Mouse (Mus musculus): Measurements from ENCODE around the gene Ntrk2.
"Not testable (repeated sequence)": the region's sequence is repeated elsewhere in the genome, so short reads cannot be mapped to it uniquely, and the experiment has no call there.

The Ntrk2 gene

DNA sequence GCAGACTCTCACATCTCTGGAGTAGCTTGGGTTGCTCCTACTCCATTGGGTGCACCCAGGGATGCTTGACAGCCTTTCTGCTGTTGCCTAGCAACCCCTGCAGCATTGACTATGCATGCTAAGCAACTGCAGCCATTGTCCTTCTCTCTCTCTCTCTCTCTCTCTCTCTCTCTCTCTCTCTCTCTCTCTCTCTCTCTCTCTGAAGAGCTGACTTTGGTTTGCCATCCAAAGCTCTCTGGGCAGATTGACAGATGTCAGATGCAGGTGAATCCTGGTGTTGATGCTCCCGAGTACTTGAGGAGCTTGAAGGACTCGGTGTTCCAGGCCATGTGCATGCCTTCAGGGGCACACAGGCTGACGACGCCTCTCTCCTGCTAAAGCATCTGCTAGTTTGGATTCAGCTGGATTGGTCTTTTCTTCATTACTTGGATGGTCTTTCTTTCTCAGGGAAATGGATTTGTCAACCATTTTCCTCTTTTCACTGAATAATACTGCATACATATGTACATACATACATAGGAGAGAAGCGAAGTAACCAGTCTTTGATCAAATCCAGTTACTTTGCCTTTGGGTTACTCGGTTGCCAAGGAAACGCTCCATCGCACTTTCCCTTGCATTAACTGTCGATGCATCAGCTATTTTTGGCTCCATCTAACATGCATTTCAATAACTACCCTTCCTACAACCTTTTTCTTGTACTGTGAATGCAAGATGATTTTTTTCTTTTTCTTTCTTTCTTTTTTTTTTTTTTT lies 234.8 kb downstream of the Ntrk2 start:
- no peak for DNase-seq (ENCODE audit: low spot score)

DNA sequence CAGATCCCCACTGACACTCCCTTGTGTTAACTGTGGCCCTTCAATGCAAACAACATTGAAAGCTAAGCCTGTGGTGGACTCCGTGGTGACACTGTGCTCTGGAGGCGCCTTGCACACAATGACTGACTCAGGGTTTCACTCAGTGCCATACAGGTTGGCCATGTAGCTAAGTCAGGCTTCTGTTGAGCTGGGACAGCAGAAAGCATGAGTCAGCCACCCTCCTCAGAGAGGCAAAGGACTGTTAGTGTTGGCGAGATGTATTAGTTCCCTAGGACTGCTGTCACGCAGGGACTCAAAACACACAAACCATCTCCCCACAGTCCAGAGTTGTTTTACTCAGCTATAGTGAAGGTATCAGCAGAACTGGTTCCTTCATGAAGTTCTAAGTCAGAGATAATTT lies 245.8 kb downstream of the Ntrk2 start:
- DNase-seq (ENCODE audit: low spot score) = no peak

DNA sequence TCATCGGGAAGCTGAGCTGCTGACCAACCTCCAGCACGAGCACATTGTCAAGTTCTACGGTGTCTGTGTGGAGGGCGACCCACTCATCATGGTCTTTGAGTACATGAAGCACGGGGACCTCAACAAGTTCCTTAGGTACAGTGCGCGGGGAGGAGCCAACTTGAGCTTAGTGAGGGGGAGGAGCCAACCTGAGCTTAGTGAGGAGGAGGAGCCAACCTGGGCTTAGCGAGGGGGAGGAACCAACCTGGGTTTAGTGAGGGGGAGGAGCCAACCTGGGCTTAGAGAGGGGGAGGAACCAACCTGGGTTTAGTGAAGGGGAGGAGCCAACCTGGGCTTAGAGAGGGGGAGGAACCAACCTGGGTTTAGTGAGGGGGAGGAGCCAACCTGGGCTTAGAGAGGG lies 248.0 kb downstream of the Ntrk2 start:
- DNase-seq (ENCODE audit: low spot score) = not testable (repeated sequence)

DNA sequence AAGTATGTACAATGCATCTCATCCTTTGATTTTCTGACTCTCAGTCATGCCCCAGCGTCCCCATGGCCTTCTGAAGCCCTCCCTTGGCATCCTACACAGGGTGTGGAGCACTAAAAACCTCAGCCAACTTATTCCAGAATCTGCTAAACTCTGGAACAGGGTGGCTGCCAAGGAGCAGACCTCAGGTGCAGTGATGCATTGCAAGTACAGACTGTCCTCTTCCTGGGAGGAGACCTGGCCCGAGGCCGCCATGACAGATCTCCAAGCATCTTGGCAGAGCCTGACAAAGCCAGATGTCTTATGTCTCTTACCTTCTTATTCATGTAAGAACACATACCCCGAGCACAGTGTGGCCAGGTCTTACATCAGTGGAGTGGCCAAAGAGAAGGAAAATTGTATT lies 250.5 kb downstream of the Ntrk2 start:
- no peak for DNase-seq (ENCODE audit: low spot score)

DNA sequence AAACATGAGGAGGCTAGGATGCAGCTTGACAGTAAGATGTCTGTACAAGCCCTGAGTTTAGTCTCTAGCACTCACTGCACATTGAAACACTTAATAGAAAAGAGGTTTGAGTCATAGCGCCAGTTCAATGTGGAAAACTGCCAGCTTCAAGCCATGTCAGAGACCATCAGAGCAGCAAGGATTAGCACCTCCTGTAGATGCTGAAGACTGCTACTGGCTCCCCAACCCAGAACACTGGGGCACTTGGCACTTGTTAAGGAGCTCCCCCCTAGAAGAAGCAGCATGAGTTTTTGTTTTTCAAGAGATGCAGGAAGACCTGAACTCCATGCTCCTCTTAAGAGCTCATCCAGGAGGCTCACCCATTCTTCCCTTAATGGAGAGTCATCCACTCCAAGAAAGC lies 251.5 kb downstream of the Ntrk2 start:
- DNase-seq (ENCODE audit: low spot score) = no peak

DNA sequence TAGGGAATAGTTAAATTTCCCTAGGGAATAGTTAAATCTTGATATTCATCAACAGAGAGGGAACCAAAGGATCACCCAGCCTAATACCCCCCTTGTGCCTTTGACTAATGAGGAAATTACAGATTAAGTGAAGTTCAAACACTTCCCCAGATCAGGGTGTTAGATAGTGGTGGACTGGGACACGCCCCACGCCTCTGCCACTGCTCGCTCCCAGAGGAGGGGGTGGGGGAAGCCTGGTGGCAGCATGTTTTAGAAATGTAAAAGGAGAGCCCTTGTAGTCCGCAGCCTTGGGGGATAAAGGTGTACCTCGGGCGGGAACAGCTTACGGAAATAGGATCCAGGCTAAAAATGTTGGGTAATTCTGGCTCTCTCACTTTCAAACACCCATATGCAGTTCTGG lies 252.7 kb downstream of the Ntrk2 start:
- DNase-seq (ENCODE audit: low spot score) = no peak

DNA sequence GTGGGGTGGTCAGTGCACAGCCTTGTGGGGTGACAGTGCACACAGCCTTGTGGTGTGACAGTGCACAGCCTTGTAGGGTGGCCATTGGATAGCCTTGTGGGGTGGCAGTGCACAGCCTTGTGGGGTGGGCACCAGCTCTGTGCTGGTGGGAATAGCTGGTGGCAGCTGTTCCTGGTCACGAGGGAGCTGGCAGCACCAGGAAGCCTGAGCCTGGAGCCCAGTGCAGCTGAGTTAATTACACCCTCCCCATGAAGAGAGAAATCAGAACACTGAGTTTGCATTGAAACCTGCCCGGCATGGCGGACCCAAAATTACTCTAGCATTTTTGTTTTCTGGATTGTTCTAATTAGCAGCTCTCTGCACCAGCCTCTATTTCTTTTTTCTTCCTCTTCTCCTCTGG lies 259.3 kb downstream of the Ntrk2 start:
- DNase-seq (ENCODE audit: low spot score) = no peak

DNA sequence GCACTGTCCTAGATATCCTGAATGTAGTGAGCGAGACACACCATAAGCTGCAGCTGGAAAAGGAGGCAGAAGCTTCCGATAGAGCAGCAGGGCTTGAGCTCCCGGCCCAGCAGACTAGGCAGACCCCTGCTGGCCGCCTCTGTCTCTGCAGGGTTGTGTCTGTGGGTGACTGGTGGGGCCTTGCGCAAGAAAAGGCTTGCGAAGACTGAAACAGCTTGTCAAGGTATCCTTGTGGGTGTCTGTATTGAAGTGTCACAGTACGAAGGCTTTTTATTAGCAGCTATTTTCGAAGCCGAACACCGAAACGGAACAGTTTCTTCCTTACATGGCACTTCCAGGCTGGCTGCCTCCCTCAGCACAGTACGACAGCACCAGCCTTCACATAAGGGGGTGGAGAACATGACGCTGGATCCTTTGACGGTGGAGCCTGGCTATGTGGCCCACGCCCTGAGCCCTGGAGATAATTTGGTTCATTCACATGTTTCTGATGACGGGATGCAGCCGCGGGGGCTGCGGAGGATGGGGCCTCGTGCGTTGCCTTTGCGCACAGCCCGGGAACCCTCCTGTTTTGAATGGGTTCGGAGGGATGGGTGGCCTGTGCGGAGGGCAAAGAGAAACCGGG lies 267.4 kb downstream of the Ntrk2 start:
- peak; percentile 23 for DNase-seq (ENCODE audit: low spot score)

DNA sequence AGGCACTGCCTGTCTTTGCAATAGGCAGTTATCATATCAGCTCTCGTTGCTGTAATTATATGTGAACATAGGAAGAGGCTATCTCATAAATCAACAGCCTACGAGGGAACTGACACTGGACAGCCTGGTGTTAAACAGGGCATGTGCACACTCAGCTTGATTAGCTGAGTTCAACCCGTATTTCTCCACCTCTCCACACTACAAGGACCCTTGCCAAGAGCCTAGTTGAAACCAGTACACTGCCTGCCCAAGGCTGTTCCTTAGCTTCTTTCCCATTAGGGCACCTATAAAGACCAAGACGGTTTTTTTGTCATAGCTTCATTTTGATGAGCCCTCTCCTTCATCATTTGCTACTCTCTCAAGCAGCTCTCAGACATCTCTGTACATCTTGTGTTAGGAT lies 270.1 kb downstream of the Ntrk2 start:
- no peak for DNase-seq (ENCODE audit: low spot score)

DNA sequence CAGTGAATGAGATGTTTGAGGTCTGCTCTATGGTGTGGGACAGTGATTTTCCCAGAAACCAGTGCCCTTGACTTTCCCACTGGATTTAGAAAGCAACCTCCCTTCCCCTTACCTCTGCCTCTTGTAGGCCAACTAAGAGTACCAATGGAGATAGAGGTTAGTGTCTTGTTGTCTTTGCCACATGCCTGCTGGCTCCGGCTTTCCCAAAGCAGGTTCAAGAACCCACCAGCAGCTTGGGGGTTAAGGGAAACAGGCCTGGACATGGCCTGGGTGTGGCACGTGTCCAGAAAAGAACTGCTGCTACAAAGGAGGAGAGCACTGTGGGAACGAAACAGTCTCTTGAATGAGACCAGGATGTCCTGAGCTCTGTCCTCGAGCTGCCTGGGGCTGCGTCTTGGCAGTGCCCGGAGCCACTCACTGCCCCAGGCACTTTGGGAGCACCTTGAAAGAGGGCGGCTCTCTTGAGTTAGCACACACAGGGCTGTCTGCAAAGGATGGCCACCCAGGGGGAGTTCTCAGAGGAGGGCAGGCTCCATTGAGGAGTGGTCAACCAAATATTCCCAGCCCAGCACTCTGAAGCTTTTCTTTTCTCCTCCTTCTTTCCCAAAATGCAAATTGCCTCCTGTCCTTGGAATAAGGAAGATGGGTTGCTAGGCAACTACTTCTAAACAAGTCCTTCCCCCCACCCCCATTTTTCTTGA lies 273.5 kb downstream of the Ntrk2 start:
- no peak for DNase-seq (ENCODE audit: low spot score)

DNA sequence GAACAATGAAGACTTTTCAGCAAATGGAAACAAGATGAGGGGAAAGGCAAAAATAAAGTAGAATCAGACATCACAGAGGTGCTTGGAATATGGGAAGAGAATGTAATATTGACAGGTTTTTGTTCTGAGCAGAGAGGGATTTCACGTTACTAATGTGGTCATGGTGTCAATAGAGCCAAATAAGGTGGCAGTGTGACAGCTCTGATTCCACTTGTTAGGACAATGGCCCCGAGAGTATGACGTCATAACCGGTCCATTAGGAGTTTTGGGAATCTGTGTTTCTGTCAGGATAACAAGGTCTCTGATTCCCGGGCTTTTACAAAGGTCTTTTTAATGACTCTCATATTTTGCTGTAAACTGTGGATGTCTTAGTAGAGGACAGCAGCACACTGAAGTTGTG lies 274.1 kb downstream of the Ntrk2 start:
- DNase-seq (ENCODE audit: low spot score) = no peak

DNA sequence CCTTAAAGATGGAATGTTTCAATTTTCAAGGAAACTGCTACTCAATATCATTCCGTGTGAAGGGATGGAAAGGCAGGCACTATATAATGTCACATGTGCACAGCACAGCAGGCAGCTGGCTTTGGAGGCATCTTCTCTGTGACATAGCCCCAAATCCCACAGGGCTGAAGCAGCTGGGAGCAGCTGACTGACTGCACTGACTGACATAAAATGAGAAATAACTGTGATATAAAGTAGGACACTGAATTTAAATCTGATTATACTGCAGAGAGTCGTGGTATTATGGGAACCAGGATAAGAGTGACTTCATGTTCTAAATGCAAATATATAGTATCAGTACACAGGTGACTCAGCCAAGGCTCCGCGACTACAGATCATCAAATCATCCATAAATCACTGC lies 282.6 kb downstream of the Ntrk2 start:
- no peak for DNase-seq (ENCODE audit: low spot score)

DNA sequence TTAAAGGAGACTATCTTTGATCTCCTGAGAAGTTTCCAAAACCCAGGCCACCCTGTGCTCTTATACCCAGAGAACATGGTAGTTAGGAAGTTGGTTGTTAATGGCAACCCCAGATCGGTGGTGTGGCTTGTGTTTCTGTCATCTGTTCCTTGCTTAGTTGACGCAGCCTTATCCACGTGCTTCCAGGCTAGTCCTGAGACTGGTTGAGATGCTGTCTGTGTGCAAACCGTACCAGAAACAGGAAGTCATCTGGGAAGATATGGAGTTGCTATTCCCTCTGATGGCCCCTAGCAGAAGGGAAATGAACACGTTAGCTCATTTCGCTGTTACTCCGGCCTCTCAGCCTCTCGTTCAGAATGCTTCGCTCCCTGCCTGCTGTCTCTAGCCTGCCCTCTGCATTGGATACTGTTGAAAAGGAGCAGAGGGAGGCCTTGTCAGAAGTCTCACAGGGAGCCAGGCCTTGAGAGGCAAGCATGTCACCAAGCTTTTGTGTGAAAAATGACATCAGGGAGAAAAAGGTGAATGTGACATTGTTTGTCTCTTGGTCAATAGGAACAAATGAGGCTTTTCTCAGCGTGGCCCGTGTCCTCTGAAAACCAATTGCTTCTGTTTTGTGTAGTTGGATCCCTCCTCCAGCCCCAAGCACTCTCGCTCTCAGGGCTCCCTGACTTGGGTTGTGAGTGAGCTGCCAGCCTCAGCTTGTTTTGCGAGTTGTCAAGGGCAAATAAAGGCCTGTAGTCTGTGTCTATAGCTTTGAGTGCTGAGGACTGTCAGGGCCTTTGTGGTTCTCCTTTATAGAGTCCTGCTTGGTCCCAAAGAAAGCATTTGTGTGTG lies 285.0 kb downstream of the Ntrk2 start:
- no peak for DNase-seq (ENCODE audit: low spot score)

DNA sequence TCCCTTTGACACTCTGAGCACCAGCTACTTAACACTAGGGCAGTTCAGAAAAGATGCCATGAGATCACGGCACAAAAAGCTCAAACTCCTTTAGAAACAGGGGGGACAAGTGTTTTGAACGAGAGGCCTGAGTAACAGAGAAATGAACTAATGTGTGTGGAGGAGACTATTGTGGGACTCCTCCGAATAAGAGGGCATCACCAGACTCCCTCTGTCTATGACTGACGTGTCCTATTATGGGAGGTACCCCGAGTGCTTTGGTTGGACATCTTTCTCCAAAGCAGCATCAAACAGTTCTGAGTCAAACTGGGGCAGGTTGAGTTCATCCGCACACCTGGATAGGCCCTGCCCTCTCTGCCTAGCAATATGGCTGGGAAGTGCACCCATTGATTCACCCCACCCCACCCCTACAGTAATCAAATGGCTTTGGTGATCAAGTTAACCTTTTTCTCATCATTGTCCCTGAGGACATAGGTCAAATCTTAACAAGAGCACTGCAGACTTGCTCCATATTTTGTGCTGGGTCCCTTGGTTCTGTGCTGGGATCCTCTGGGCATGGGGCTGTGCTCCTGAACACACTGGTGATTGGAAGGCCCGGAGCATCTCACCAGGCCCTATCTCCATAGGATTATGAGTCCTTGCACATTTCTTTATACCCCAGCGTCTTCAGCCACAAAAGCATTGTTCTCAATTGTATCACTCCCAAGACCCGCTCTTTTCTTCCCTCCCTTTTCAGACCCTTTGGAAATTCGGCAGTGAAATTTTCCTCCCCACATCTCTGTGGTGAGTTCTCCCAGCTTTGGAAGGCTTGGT lies 285.9 kb downstream of the Ntrk2 start:
- DNase-seq (ENCODE audit: low spot score) = no peak

DNA sequence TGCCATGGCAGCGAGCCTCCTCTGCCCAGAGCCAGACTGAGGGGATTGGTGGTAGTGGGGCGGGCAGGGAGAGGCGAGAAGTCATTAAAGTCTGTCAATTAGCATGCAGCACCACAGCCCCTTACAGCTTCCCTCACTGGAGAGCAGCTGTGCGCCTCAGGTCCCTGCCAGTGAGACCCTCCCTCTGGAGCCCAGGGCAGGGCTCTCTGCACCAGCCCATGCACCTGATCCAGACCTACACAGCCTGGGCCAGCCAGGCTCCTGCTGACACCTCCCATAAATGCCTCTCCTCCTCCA lies 286.4 kb downstream of the Ntrk2 start:
- no peak for DNase-seq (ENCODE audit: low spot score)

DNA sequence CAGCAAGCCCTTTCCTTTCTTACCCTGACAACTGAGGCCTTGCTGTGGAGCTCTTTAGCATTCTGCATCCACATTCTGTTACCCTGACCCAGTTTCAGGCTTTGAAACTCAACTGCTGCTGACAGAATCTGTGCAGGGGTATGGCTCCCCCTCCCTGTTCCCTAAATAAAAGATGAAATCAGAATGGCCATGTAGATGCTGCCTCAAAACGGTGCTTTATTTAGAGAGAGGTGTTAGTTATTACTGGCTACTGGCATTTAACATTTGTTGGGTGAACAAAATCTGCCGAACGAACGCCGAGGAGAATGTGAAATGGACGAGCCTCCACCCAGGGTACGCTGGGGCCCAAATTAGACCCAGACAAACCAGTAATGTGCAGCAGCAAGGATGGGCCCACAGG lies 288.4 kb downstream of the Ntrk2 start:
- no peak for DNase-seq (ENCODE audit: low spot score)

DNA sequence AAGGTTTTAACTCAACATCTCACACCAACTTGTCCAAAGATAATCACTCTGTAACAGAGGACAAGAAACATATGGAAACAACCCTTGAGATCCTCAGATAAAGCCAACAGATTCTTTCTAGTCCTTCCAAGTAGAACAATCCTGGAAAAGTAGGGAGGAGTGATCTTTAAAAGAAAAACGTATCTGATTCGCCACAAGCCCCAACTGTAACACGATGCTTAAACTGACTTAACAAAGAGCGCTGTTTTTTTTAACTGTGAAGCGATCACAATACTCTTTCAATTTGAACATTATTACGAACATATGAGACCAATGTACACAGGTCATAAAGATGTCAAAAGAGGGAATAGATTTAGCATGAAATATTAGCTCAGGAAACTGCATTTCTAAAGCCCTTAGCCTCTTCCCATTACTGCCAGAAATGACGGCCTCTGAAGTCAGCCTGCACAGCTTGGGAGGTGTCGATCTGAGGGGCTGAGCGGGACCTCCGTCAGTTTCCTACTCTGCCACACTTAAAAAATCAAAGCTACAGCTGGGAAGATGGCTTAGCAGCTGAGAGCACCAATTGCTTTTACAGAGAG lies 289.5 kb downstream of the Ntrk2 start:
- DNase-seq (ENCODE audit: low spot score) = no peak

DNA sequence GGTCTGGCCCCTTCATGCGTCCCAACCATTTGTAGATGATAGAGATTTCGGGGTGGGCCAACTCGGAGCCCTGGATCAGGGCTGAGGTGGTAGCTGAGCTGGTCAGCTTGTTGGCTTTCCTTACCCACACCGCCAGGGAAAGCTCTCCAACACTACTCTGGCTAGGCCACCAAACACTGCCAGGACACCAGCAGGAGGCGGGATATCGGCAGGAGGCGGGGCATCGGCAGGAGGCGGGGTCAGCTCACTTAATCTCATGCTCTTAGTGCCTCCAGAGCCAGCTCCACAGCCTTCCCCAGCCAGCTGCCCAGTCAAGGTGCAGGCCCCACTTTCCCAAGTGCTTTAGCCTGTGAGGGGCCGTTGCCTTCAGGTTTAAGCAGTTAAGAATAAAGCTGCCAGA lies 293.7 kb downstream of the Ntrk2 start:
- no peak for DNase-seq (ENCODE audit: low spot score)

DNA sequence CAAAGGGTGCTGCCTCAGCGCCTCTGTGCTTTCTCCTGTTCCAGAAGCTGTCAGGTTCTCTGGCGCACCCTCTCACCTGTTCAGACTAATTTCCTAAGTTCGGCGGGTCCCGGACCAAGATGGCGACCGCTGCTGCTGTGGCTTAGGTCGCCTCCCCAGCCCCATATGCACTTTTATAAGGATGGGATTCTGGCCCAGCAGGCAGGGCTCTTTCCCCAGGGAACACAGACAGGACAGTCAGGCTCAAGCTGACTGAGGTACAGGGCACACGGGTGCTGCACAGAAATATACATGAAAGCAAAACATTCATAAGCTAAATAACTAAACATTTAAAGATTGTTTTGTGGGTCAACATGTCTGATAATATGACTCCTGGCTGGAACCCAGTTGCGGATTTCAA lies 301.4 kb downstream of the Ntrk2 start:
- not testable (repeated sequence) for DNase-seq (ENCODE audit: low spot score)

DNA sequence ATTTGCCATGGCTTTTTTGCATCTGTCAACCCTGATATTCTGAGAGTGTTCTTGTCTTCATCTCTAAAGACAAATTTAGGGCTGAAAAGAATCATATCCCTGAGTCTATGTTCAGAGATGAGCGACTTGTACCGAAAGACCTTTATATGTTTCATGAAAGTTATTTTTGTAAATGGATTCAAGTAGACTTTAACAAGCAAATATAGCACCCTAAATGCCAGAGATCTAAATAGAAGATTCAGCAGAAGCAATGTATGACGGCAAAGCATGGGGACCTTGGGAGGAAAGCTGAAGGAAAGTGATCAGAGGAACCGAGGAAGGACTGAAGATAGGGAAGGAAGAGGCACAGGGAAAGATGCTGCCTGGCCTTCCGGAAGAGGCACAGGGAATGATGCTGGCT lies 303.7 kb downstream of the Ntrk2 start:
- no peak for DNase-seq (ENCODE audit: low spot score)

DNA sequence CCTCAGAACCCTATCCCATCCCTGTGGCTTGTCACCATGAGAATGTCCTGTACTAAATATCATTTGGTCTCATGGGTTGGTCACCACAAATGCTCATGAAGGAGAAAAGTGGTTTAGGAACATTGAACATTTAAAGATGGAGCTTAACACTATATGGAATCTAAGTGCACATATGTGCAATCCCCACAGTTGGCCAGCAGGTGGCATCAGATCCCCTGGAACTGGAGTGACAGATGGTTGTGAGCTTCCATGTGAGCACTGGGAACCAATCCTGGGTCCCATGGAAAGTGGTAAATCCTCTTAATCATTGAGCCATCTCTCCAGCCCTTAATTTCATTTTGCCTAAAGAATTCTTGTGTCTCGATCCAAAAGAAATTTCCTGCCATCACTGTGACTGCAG lies 308.3 kb downstream of the Ntrk2 start:
- DNase-seq (ENCODE audit: low spot score) = no peak

DNA sequence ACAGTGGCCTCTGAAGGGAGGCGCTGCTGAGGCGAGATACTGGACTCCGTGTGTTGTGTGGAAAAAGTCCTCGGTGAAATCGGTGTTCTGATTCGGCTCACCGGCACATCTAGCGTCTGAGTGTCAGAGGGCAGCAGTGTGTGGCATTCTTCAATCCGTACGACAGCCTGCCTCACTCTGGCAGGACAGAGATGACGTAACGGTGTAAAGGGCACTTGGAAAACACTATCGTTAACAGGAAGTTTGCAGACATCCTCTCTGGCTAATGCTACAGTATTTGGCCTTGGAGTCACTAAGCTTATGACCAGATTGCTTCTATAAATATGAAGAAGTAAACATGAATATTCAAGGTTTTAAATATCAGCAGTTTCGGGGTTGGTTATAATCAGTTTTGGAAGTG lies 309.2 kb downstream of the Ntrk2 start:
- no peak for DNase-seq (ENCODE audit: low spot score)
